Mouse (Mus musculus) heart, adult 8-10 months (tissue): ENCODE measurements around the gene F12. TPM values are rescaled to one million over a fixed set of nuclear protein-coding genes. Genes with fewer than 3 reads are reported as not detected.

Experiments used
- DNase-seq: peaks from one replicate; pipeline ENCODE4 v3.0.0; 2022; ENCODE audit warnings: low spot score
- microRNA-seq: library from miRNA; unstranded; fragments of <30 nt; microRNA quantifications from one replicate; pipeline ENCODE4 v1.2.0, GENCODE M21; 2022
- total RNA-seq, 4 experiments: library from RNA; stranded (reverse); gene quantifications; 2 replicates each; pipeline ENCODE4 v1.2.4; 2022

F12 gene
- total RNA-seq, 4 experiments from 2014 or later = not detected

- no peak for DNase-seq
These were observed 54.9 kb downstream of the F12 start for GRCm38 (mm10) chr13:55371740-55372139.

GRCm38 (mm10) chr13:55371007-55371681, 55.4 kb downstream of the F12 start:
- peak; percentile 40 for DNase-seq

GRCm38 (mm10) chr13:55370234-55370633, 56.4 kb downstream of the F12 start:
- DNase-seq = peak; percentile 36

- DNase-seq = peak; percentile 31
These were observed 57.0 kb downstream of the F12 start, which contains the start of gene Rgs14 for GRCm38 (mm10) chr13:55369531-55370114. Gene Rgs14, plus strand, starts transcription at chr13:55369732.

GRCm38 (mm10) chr13:55368401-55368800, 58.2 kb downstream of the F12 start:
- no peak for DNase-seq

Small RNA genes within 50 kb of the gene (microRNA-seq; reads per million reads assigned to microRNA genes)
- 1.1 reads per million for gene Mir6943

Other genes with a start within 250 kb of the F12 start
- gene Nsd1, start 217.0 kb downstream of the F12 start, total RNA-seq = 10 to 100 TPM; 47.2 to 55.1 (median 51.9) TPM
- 10 to 100 TPM; 31.4 to 47.5 (median 39.6) TPM for gene Prelid1, start 106.3 kb downstream of the F12 start, total RNA-seq
- gene Rab24, start 104.8 kb downstream of the F12 start, total RNA-seq = 10 to 100 TPM; 29.4 to 47.1 (median 38.3) TPM
- gene Mxd3, start 97.0 kb downstream of the F12 start, total RNA-seq = under 1 TPM in 2 of 4 experiments, not detected in 2; 0.46 to 0.97 TPM
- 10 to 100 TPM; 50.1 to 52.8 (median 51.7) TPM for gene Lman2, start 64.0 kb downstream of the F12 start, total RNA-seq
- under 1 TPM; 0.19 to 0.80 (median 0.41) TPM for gene Rgs14, start 57.1 kb downstream of the F12 start, total RNA-seq
- not detected for gene Slc34a1, start 28.6 kb downstream of the F12 start, total RNA-seq
- not detected for gene Pfn3, start 11.6 kb downstream of the F12 start, total RNA-seq
- 10 to 100 TPM; 14.9 to 19.0 (median 16.6) TPM for gene Grk6, start 18.3 kb upstream of the F12 start, total RNA-seq
- 1 to 10 TPM in 1 of 4 experiments, under 1 TPM in 3; 0.44 to 1.2 (median 0.65) TPM for gene Prr7, start 37.5 kb upstream of the F12 start, total RNA-seq
- 1 to 10 TPM; 3.8 to 6.4 (median 5.1) TPM for gene Dbn1, start 61.3 kb upstream of the F12 start, total RNA-seq
- gene Pdlim7, start 86.9 kb upstream of the F12 start, total RNA-seq = 10 to 100 TPM; 38.4 to 49.4 (median 49.0) TPM
- gene Dok3, start 102.5 kb upstream of the F12 start, total RNA-seq = 1 to 10 TPM in 3 of 4 experiments, under 1 TPM in 1; 0.97 to 3.8 (median 1.4) TPM
- 10 to 100 TPM; 11.8 to 17.0 (median 13.7) TPM for gene Ddx41, start 109.9 kb upstream of the F12 start, total RNA-seq
- gene Fam193b, start 144.3 kb upstream of the F12 start, total RNA-seq = 10 to 100 TPM; 11.5 to 18.3 (median 13.6) TPM
- 100 to 1,000 TPM in 1 of 4 experiments, 10 to 100 TPM in 3; 80.6 to 102 (median 90.0) TPM for gene Tmed9, start 146.9 kb upstream of the F12 start, total RNA-seq
- gene B4galt7, start 173.1 kb upstream of the F12 start, total RNA-seq = 1 to 10 TPM; 8.0 to 9.1 (median 8.8) TPM
- gene Caml, start 196.2 kb upstream of the F12 start, total RNA-seq = 10 to 100 TPM; 10.1 to 12.8 (median 11.7) TPM
- gene Ddx46, start 208.2 kb upstream of the F12 start, total RNA-seq = 10 to 100 TPM; 17.7 to 24.8 (median 20.2) TPM